Mouse (Mus musculus): ENCODE results near the gene Dnah5.

- TF ChIP-seq CHD2 (IDR thresholded peaks at IDR 0.05; ENCODE audit: low read depth, low read length) (no peak), MAFK (IDR thresholded peaks at IDR 0.05; ENCODE audit: insufficient read depth, low read depth, low read length) (no peak), ZC3H11A (IDR thresholded peaks at IDR 0.05; ENCODE audit: borderline replicate concordance, low read depth, low read length) (no peak), ZNF384 (IDR thresholded peaks at IDR 0.05; ENCODE audit: low read depth, low read length) (no peak), HCFC1 (IDR thresholded peaks at IDR 0.05; ENCODE audit: borderline replicate concordance, insufficient read depth, low read length) (no peak)
Observed at GRCm38 (mm10) chr15:28374394-28374793, 170.8 kb downstream of the Dnah5 start.
